Mouse (Mus musculus) kidney, postnatal 10 days (tissue): Measurements from ENCODE around the gene Scamp4.

ENCODE experiments used
- DNase-seq: peaks from one replicate; pipeline ENCODE4 v3.0.0; 2021; ENCODE audit warnings: mixed read lengths

The Scamp4 gene

DNA sequence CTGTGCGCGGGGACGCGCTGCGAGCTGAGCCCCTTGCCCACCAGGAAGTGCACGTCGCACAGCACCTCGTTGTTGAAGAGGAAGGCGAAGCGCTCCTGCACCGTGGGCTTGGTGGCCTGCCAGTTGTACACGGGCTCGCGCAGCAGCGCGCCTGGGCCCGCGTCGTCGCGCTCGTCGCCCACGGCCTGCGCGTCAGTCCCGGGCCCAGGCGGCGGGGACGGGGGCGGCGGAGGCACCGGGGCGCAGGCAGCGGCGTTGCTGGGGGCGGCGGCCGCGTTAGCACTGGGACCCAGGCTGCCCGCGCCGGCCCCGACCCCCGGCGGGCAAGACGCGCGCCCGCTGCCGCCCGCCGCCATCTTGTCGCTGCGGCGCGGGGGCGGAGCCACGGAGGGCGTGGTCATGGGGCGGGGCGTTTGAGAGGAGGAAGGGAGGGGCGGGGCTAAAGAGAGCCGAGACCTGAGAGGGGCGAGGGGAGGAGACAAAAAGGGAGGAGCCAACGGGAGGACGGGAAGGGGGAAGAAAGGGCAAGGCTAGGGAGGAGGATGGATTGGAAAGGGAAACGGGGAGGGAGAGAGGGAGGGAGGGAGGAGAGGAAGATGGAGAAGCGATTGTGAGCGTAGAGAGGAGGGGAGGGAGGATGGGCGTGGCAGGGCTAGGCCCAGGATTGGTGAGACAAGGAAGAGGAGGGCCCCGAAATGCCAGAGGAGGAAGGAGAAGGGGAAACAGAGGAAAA is 53.6 kb downstream of the Scamp4 start:
- peak; percentile 100 for DNase-seq

DNA sequence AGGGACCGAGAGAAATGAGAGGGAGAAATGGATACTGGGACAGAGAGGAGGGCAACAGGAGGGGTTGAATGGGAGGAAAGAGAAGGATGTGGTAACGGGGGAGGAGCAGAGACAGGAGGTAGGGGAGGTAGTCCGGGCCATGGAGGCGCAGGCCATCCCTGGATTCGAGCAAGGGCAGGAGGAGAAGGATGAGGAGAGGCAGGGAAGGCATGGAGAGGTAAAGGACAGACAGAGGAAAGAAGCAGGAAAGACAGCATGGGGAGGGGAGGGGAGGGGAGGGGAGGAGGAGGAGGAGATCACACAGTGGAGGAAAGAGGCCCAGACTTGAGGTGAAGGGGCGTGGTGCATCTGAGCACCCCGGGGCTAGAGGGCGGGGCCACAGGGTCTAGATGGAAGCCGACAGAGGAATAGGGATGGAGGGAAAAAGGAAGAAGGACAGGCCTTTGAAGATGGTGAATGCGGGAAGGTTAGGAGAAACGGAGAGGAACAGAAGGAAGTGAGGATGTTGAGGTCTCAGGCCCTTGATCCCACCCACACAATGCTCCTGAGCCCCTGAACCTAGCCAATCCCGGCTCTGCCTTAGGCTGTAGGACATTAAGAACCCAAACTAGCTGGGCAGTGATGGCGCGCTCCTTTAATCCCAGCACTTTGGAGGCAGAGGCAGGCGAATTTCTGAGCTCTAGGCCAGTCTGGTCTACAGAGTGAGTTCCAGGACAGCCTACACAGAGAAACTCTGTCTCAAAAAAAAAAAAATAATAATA is 54.4 kb downstream of the Scamp4 start, which contains the start of gene Btbd2:
Gene Btbd2 (minus strand): TSS at position 209 of the 761 bp plus-strand sequence.
- no peak for DNase-seq

DNA sequence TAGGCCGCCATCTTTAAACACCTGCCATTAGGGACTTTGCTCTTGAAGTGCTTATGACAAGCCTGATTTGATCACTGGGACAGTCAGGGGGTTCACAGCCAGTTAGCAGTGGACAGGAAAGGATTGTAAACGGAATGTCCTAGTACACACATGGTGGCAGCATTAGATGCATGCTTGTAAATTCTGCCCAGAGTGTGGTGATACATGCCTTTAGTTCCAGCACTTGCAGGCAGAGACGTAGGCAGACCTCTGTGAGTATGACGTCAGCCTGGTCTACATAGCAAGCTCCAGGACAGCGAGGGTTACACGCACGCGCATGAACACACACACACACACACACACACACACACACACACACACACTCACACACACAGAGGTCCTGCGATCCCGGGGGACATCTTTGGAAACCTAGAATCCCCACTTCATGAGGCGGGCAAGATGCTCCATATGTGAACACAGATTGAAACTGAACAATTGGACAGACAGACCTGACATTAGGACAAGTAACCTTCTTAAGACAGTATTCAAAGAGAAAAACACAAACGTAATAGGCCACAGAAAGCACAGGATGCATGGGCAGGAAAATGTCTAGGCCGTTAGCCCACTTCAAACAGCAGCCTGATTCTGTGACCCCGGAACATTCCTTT is 55.6 kb downstream of the Scamp4 start:
- DNase-seq: no peak

DNA sequence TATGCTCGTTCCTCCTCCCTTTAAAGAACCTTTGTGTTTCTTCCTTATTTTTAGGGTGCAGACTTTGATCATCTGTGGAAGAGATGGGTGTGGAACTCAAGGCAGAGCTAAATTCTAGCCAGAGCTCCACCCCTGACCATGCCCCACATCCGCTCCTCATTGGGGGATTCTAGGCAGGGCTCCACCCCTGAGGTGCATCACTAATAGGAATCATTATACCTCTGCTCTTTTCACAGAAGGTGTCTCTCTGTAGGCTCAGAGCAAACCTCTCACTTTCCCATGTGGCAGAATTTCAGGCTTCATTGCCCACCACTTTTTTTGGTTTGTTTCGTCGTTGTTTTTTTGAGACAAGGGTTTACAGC is 56.1 kb downstream of the Scamp4 start:
- DNase-seq: no peak

DNA sequence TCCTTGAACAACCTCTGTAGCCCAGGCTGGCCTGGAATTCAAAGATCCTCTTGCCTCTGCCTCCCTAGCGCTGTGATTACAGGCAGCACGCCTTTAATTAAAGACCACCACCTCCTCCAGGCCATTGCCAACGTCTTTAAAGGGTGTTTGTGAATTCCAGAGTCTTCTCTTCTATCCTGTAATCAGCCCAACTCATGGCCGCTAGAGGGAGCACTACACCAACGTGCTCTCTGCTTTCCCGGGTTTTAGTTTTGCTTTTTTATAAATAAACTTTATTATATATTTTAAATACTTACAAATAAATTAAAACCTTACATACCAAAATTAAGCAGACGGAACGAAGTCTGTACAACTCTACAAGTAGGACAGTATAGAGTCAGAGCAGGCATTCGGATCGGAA is 56.5 kb downstream of the Scamp4 start:
- peak; percentile 92 for DNase-seq

DNA sequence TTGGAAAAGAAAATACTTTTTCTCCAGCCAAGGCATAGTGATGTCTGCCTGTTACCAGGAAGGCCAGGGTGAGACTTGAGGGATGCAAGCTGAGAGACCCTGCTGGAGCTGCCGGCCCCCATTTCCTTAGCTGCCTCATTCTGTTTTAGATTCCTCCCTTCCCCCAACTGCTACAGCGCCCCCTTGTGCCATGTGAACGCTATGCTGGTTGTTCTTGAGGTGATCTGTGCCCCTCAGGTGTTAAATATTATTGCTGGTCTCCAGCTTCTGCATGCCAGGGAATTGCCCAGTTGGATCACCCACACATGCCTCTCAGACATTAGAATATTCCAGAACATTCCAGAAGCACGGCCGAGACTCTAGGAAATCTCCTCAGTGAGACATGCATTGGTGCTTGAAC is 58.5 kb downstream of the Scamp4 start:
- peak; percentile 80 for DNase-seq

DNA sequence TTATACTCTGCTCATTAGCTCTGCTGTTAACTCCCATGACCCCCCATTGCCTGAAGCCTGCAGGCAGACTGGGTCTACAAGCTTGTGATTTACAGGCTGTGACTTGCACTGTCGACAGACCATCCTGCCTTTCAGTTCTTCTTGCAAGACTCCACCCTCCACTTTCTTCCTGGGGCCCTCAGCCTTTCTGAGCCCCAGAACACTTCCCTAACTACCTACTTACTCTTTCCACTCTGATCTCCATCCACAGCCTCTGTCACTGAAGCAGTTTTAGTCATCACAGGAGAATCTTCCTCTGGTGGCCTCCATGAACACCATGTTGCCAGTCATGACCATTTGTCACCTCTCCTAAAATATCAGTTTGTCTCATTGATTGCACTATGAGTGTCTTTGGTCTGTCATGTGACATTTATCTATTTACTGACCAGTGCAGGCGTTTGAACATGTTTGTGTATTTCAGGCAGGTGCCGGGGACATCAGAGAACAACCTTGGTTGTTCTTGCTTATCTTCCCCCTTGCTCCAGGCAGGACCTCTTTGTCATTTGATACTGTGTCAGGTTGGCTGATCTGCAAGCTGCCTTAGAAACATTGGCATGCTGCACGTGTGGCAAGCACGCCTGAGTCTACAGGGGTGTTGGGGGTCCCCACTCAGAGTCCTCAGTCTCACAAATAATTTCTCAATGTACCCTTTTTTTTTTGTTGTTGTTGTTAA is 61.0 kb downstream of the Scamp4 start:
- no peak for DNase-seq

DNA sequence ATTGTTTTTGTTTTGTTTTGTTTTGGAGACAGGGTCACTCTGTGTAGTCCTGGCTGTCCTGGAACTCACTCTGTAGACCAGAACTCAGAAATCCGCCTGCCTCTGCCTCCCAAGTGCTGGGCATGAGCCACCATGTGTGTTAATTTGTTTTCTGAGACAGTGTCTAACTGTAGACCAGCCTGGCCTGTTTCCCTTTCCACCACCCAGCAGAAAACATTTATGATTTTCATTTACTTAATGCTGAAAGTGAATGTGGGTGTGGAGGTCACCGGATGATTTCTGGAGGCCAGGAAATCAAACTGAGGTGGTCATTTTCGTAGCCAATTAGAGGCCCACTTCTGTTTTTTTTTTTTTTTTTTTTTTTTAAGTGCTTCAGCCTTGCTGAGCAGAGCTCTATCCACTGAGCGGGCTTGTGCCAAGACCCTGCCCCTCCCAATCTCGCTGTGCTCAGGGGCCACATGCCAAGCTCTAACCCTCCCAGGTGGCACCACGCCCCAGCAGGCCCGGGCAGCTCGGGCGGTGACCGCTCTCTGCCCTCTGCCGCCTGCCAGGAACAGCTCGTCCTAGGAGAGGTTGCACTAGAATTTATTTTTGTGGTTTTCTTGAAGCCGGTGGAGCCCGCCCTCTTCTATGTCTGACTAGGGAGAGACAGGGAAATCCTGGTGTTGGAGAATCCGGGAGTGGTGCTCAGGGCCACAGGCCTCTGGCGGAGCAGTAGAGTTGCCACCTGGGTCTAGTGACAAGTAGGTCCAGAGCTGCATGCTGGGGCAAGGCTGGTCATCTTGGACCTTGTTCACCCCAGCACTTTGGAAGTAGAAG is 61.7 kb downstream of the Scamp4 start:
- DNase-seq: peak; percentile 89

DNA sequence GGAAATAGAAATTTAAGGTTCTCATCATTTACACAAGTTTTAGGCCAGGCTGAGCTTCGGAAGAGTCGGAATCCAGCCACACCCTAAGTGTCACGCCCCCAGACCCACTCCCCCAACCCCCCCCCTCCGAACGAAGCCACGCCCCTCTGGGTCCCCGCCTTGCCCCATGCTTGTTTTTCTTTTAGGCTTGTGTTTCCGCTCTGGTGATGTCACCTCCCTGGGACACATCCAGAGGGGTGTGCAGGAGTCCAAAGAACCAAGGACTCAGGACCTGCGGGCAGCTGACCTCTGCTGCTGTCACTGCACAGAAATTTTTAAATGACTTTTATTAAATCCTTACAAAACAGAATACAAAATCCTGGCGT is 62.3 kb downstream of the Scamp4 start:
- DNase-seq: peak; percentile 85
